Mouse (Mus musculus) bone marrow macrophage, adult 2 months (primary cell): ENCODE measurements at regions not wholly inside any gene's neighbourhood (a gene's known extent, or its start where the extent isn't known, plus 50 kb on each side); places are given as distances from the start of the nearest gene placed in this dataset.

ENCODE experiments used
- H3K27ac ChIP-seq: 2 replicates; pipeline ENCODE4 v1.5.1; 2012; ENCODE audit warnings: low read depth, low read length; ENCODE audit not compliant: insufficient read depth
- H3K4me1 ChIP-seq: 2 replicates; pipeline ENCODE4 v1.6.1; 2012; ENCODE audit warnings: low read length; ENCODE audit not compliant: control insufficient read depth, insufficient read depth
- H3K4me3 ChIP-seq: 2 replicates; pipeline ENCODE4 v1.5.1; 2012; ENCODE audit warnings: mild to moderate bottlenecking, low read length, moderate library complexity; ENCODE audit not compliant: insufficient read depth
- CTCF ChIP-seq: IDR thresholded peaks from 2 replicates; pipeline ENCODE4 v1.5.1; 2012; ENCODE audit warnings: low read depth, mild to moderate bottlenecking, low read length, moderate library complexity
- POLR2A ChIP-seq: IDR thresholded peaks from 2 replicates; pipeline ENCODE4 v1.6.1; 2012; ENCODE audit warnings: mild to moderate bottlenecking, low read depth, low read length, borderline replicate concordance

DNA sequence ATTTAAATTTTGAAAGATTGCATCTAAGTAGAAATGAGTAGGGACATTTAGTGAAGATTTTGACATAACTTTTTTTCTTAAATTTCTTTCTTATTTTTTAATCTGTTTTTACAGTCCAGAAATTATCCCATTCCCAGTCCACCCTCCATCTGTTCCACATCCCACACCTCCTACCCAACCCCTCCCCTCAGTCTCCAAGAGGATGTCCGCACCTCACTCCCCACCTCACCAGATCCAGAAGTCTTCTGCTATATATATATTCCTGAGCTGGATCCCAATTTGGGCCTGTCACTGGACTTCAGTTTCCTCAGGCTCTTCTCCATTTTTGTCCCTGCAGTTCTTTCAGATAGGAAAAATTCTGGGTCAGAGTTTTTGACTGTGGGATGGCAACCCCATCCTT is 3879.6 kb upstream of the Gm7489 start:
- Histone ChIP-seq H3K4me1 (no peaks in the 10 kb centered on the region), H3K4me3 (no peak overlapping the region), H3K27ac (no peak overlapping the region)
- TF ChIP-seq CTCF (no peak), POLR2A (no peak)

DNA sequence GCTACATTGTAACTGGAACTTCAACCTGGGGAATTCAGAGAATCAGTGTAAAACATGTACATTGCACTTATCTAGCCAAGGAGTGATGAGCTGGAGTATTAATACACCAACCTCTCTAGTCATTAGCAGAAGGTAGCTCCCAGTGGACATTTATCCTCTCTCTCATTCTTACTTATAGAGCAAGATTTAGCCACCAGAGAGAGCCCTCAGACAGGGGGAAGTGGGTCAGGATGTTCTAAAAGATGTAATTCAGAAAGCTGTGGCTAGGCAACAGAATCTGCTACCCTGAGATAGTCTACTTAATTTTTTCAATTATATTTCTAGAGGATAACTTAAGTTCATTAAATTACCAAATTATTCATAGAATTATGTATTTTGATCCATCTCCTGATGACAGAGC is 3838.1 kb upstream of the Gm7489 start:
- Histone ChIP-seq H3K4me1 (no peaks in the 10 kb centered on the region), H3K4me3 (no peak overlapping the region), H3K27ac (no peak overlapping the region)
- no peak for TF ChIP-seq CTCF

DNA sequence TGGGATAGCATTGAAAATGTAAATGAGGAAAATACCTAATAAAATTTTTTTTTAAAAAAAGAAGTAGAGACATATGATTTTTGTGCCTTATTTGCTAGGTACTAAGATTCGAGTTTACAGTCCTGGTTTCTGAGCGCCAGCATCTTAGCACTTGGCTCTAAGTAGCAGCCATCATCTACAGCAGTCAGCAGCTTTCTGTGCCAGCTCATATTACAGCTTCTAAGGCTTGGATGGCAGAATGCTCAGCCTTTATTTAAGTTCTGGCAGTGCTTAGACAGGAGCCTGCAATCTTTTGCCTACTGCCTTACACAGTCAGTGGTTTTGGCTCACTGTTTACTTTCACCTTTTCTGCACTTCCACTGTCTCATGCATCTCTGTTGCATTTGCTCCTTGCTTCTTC is 3831.2 kb upstream of the Gm7489 start:
- no peaks in the 10 kb centered on the region for H3K4me1 ChIP-seq
- TF ChIP-seq POLR2A (no peak), CTCF (no peak)
- H3K4me3 ChIP-seq = no peak overlapping the region
- H3K27ac ChIP-seq = no peak overlapping the region

DNA sequence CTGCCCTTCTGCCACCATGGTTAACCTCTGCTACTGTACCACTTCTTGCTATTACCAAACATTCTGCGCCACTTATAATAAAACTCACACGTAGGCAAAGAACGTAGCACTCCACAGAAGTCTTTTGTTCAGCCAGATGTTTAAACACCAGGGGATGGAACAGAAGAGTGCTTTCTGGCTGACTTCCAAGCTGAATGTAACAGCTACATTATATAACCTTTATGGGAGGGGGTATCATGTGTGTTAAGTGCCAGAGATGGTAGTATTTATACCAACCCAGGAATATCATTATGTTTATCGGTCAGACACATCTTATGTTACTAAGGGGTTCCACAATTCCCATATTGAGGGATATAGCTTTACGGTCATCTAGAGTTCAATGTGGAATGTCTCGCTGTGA is 3830.8 kb upstream of the Gm7489 start:
- H3K4me3 ChIP-seq = no peak overlapping the region
- H3K4me1 ChIP-seq = no peaks in the 10 kb centered on the region
- TF ChIP-seq POLR2A (no peak), CTCF (no peak)
- no peak overlapping the region for H3K27ac ChIP-seq

DNA sequence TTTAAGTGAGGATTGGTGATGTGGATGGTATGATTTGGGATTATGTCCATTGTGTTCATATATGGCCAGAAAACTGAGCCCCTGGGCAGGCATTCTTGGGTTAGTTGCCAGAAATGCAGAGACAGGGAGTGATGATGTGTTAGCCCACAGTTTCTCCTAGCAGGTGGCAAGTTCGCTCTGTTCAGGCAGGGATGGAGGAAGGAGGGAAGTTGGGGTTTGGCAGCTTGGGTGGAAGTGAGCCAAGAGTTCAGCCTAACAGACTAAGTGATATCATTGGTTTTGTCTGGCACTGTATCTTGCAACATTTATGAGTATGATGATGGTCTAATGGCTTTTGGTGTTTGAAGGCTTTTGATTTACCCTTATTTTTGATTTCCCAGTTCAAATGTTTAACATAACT is 3806.5 kb upstream of the Gm7489 start:
- Histone ChIP-seq H3K27ac (no peak overlapping the region), H3K4me3 (no peak overlapping the region), H3K4me1 (no peaks in the 10 kb centered on the region)
- no peak for TF ChIP-seq CTCF
- no peak for TF ChIP-seq POLR2A

DNA sequence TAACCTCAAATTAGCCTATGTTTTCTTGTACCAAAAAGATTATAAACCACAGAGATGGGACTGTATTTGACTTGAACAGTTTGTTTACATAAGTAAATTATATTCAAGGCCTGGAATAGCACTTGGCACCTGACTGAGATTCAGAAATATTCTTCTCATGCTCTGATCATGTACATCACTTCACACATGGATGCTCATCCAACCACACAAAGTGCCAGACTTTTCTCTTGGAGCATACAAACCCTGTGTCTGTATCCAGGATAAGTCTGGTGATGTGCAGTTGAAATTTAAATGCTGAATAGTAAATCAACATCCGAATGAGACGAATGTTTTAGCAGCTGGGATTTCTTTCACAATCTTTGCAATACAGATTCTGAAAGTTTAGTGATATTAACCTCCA is 3802.3 kb upstream of the Gm7489 start:
- no peak for TF ChIP-seq POLR2A
- Histone ChIP-seq H3K27ac (no peak overlapping the region), H3K4me3 (no peak overlapping the region), H3K4me1 (no peaks in the 10 kb centered on the region)

DNA sequence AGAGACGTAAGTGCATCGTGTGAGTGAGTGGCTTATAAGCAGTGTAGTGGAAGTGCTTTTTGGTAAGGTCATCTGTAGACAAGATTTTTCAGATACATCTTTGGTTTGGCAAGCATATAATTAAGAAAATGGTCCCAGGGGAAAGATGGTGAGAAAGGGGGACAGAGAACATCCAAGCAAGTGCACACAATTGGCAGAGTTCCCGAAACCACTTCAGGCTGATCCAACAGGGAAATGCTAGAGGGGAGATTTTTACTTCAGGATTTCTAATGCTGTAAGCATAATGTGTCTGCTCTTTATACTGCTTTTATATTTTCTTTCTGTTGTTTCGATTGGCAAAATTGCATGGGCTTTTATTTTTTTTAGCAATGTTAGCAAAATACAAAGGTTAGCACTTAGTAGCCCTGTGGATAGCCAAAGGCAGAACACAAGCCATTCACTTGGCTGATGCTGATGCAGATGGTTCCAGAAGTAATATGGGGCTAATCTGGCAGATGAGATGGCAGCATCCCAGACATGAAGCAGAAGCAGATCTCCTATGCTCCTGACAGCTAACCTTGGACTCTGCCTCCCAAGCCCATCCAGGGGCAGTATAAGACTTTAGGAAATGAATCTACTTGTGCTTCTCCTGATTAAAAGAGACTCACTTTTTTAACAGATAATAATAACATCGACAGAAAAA is 3782.0 kb upstream of the Gm7489 start:
- no peak overlapping the region for H3K4me3 ChIP-seq
- peaks cover 5% of the 10 kb centered on the region; the same call in 1 of the 2 replicates for H3K4me1 ChIP-seq
- TF ChIP-seq POLR2A (no peak), CTCF (no peak)
- H3K27ac ChIP-seq = no peak overlapping the region

DNA sequence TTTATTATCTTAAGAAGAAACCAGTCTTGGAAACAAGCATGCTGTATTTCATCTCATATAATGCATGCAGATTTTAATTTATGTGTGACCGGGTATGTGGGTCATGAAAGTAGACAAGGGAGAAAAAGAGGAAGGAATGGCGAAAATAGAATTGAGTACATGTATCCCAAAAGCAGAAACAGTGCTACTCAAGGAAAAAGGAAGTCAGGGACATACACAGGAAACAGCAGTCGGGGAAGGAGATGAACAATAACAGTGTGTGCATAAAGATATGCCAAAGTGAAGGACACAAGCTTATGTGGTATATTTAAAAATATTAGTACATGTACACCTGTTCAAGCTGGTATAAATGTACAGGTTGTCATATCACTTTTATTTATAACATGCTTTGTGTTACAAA is 3775.8 kb upstream of the Gm7489 start:
- Histone ChIP-seq H3K4me1 (peaks cover 5% of the 10 kb centered on the region; the same call in 1 of the 2 replicates), H3K27ac (peak overlapping the region; percentile 30; the same call in 1 of the 2 replicates), H3K4me3 (no peak overlapping the region)
- TF ChIP-seq POLR2A (no peak), CTCF (no peak)

DNA sequence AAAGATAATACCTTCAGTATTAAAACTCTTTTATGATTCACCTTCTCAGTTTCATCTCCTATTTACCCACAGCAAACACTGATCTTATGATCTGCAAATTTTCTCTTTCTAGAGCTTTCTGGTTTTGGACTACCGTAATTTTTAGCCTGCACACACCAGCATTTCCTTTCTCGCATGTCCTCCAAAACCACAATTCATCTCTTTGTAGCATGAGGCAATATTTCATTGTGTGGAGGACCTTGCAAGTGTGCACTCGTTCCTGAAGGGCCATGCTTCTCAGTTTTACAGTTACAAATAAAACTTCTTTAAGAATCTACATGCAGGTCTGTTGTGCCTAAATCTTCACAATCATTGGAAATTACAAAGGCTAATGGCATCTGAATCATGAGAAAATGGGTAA is 3730.8 kb upstream of the Gm7489 start:
- TF ChIP-seq POLR2A (no peak), CTCF (no peak)
- Histone ChIP-seq H3K4me3 (no peak overlapping the region), H3K4me1 (peaks cover 2% of the 10 kb centered on the region; the same call in 1 of the 2 replicates), H3K27ac (no peak overlapping the region)

DNA sequence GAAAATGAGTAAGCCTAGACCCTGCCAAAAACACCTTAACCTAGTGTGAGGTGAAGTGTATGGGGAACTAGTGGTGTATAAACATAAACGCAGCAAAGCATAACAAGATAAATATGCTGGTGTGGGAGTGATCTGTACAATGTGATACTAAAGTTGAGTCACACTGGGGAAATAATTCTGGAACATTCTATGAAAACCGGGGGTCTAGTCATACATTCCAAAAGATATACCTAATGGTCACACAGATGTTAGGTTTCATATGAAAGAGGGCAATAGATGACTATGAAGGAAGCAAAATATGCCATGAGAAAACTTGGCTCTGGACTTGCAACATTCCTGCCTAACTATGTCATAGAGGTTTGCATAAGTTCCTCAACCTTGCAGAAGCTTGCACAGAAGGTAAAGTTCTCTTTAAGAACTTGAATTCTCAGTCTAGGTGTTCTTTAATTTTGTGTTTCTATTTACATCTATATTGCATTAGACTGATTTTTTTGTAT is 3712.4 kb upstream of the Gm7489 start:
- TF ChIP-seq CTCF (no peak), POLR2A (no peak)
- H3K4me3 ChIP-seq = no peak overlapping the region
- no peak overlapping the region for H3K27ac ChIP-seq
- H3K4me1 ChIP-seq = no peaks in the 10 kb centered on the region

DNA sequence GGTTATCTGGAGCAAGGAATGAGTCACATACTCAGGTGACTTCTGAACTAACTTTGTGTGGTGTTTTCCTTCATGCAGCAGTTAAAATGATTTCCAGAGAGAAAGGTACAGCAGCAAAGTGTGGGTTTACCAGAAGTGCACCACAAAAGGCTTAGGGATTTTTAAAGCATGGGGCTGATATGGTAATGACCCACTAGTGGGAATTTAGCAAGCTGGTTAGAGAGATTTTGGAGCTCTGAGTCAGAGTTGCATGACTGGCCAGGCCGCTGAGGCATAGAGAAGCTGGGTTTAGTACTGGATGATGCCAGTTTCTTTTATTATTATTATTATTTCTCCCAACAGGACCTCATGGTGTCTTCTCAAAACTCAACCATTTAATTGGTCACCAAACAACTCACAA is 3701.5 kb upstream of the Gm7489 start:
- TF ChIP-seq CTCF (no peak), POLR2A (no peak)
- no peak overlapping the region for H3K4me3 ChIP-seq
- H3K27ac ChIP-seq = no peak overlapping the region
- H3K4me1 ChIP-seq = no peaks in the 10 kb centered on the region
